Mouse (Mus musculus) T-helper 17 cell (primary cell): Measurements from ENCODE around the gene Top2a.

ENCODE experiments used
- in situ Hi-C, 2 experiments: fragments of 300-600 bp; cut with MboI, MseI; formaldehyde crosslinking; loops; 1 replicate in 1 of 2; 2 replicates in 1 of 2; pipeline ENCODE4 v1.15.1; 2025; ENCODE audit warnings: high pct_unique_total_duplicates in 2 of 2

Top2a gene

GRCm38 (mm10) chr11:99041051-99041729 lies 17.2 kb upstream of the Top2a start, which contains the start of gene Igfbp4:
Gene Igfbp4 (plus strand): TSS chr11:99041244.
- in situ Hi-C loops = loop anchor here (5.0 kb wide), 2 partner anchors 81 to 106 kb away; no protein-coding TSS in a partner anchor

GRCm38 (mm10) chr11:99040346-99040974 lies 16.5 kb upstream of the Top2a start:
- in situ Hi-C loops = loop anchor here (5.0 kb wide), 2 partner anchors 82 to 107 kb away; no protein-coding TSS in a partner anchor

GRCm38 (mm10) chr11:99039782-99040181 lies 15.8 kb upstream of the Top2a start:
- in situ Hi-C loops = loop anchor here (5.0 kb wide), 2 partner anchors 83 to 108 kb away; no protein-coding TSS in a partner anchor

- in situ Hi-C loops = no loop called here
Measured at GRCm38 (mm10) chr11:99036254-99036653, 12.3 kb upstream of the Top2a start.

DNA sequence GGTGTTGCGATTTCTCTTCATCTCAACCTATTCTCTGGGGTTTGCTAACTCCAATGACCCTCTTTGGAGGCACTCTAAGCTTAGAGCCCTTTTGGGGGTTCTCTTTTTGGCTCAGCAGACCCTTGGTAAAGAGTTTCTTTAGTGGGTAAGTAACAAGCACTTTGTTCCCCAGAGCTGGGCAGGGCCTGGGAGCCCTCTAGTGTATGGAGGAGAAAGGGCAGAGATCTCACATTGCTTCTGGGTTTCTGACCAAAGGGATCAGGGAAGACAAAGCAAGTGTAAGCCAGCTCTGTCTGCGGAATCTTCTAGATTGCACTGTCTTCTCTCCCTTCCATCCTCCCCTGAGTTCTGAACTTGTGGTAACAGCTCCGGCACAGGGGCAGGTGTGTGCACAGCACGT lies 11.4 kb upstream of the Top2a start:
- in situ Hi-C loops = no loop called here

GRCm38 (mm10) chr11:99026899-99027440 lies 3.0 kb upstream of the Top2a start:
- in situ Hi-C loops = no loop called here

- in situ Hi-C loops = no loop called here
Measured at GRCm38 (mm10) chr11:99025878-99026277, 1.9 kb upstream of the Top2a start.

GRCm38 (mm10) chr11:99024468-99025134 lies 612 bp upstream of the Top2a start:
- in situ Hi-C loops = loop anchor here (5.0 to 25.0 kb wide), 3 partner anchors 123 to 1862 kb away; partner anchors contain the start of genes Cdk12 (in 1 of the 2) and Tbkbp1 (in 1 of the 2)

DNA sequence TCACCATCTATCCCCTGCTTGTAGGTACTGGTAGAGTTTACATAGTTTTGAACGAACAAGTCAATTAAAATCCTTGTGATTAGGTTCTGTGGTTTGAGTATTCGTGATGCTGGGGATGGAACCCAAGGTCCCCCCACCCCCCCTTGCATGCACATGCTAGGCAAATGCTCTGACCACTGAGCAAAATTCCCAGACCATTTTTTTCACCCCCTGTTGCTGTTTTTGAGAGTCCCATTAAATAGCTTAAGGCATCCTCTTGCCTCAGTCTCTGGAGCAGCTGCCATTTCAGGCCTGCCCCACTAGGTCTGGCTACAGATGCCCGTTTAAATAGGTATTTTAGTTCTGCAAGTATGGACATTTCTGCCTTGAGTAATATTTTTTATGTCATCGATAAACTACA lies 895 bp downstream of the Top2a start:
- in situ Hi-C loops = loop anchor here (5.0 to 25.0 kb wide), 3 partner anchors 124 to 1861 kb away; partner anchors contain the start of genes Cdk12 (in 1 of the 2) and Tbkbp1 (in 1 of the 2)

DNA sequence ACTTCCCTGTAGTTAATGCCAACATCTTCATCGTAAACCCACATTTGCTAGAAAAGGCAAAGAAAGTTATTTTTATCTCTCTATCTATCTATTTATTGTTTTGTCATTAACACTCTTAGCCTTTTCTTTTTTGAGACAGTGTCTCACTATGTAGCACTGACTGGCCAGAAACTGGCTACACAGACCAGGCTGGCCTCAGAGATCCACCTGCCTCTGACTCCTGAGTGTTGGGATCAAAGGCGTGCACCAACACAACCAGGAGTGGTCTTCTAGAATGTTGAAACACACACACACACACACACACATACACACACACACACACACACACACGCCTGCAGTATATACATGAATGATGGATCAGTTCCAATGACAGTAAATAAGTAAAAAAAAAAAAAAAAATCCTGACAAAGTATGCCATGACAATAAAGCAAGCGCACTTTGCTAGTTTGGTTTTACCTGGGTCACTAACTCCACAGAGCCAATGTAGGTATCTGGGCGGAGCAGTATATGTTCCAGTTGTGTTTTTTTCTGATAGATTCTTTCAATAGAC lies 1.5 kb downstream of the Top2a start:
- in situ Hi-C loops = loop anchor here (5.0 to 25.0 kb wide), 3 partner anchors 125 to 1860 kb away; partner anchors contain the start of genes Cdk12 (in 1 of the 2) and Tbkbp1 (in 1 of the 2)

DNA sequence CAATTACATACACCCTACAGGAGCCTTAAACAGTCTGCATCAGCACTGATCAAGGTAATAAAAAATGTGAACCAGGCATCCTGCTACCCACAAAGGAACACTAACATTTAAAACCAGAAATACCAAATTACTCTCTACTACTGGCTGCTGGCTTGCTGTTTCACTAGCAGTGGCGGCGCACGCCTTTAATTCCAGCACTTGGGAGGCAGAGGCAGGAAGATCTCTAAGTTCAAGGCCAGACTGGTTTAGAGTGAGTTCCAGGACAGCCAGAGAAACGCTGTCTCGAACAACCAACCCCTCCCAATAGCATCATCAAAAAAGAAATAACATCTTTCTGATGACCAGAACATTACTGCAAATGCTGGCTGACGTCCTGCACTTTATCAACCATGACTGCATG lies 4.1 kb downstream of the Top2a start:
- in situ Hi-C loops = loop anchor here (5.0 to 25.0 kb wide), 3 partner anchors 127 to 1858 kb away; partner anchors contain the start of genes Cdk12 (in 1 of the 2) and Tbkbp1 (in 1 of the 2)

DNA sequence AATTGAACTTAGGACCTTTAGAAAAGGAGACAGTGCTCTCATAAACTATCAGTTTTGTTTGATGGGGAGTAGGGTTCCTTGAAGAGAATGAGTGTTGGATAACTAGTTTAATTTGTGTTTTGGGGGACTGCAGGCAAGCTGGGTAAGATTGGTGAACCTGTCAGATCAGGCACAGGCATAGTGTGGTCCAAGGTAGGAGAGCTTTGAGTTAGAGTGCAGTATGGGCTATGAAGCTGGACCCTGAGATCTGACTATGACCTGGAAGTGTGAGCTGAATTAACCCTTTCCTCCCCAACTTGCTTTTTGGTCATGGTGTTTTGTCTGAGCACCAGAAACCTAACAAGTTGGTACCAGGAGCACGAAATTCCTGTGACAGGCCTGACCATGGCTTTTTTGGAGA lies 10.1 kb downstream of the Top2a start:
- in situ Hi-C loops = loop anchor here (25.0 kb wide), 2 partner anchors 802 to 1852 kb away; partner anchors contain the start of genes Cdk12 (in 1 of the 2) and Tbkbp1 (in 1 of the 2)

DNA sequence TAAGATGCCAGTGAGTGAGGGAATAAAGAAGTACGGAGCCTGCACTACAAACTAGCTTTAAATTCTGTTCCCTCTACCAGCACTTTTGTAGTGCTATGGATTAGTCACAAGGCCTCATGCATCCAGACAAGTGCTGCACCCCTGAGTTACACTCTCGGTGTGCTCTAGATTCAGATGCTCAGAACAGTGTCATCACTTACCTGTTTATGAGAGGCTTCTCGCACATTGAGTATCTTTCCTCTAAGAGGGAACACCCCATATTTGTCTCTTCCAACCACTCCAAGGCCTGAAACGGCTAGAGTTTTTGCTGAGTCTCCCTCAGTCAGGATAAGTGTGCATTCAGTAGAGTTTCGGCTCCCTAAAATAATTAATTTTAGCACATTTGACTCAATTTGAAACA lies 13.3 kb downstream of the Top2a start:
- in situ Hi-C loops = loop anchor here (25.0 kb wide), 2 partner anchors 798 to 1848 kb away; partner anchors contain the start of genes Cdk12 (in 1 of the 2) and Tbkbp1 (in 1 of the 2)

GRCm38 (mm10) chr11:99010124-99010523 lies 13.9 kb downstream of the Top2a start:
- in situ Hi-C loops = loop anchor here (25.0 kb wide), 2 partner anchors 798 to 1848 kb away; partner anchors contain the start of genes Cdk12 (in 1 of the 2) and Tbkbp1 (in 1 of the 2)

DNA sequence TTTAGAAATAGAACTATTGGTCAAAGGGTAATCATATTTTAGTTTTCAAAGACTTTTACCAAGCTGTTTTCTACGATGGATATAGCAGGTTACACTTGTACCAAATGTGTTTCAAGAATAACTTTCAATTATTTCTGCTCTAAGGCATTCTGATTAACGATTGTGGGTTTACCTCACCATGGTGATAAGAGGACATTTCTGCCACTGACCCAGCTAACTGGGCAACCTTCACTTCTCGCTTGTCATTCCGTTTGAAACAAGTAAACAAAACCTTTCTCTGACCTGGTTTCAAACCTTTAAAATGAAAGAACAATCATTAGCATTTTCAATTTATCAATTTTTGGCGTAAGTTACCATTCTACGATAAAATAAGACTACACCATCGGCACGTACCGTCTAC lies 17.2 kb downstream of the Top2a start:
- in situ Hi-C loops = loop anchor here (5.0 to 25.0 kb wide), 6 partner anchors 184 to 1844 kb away; partner anchors contain the start of genes Cdk12 (in 1 of the 2) and Tbkbp1 (in 1 of the 2)

GRCm38 (mm10) chr11:98999243-98999642 lies 24.7 kb downstream of the Top2a start:
- in situ Hi-C loops = loop anchor here in 1 of 2 experiments (10.0 kb wide), 1 partner anchor 1506 kb away; no protein-coding TSS in a partner anchor

GRCm38 (mm10) chr11:98998776-98999175 lies 25.2 kb downstream of the Top2a start:
- in situ Hi-C loops = loop anchor here in 1 of 2 experiments (10.0 kb wide), 1 partner anchor 1506 kb away; no protein-coding TSS in a partner anchor

DNA sequence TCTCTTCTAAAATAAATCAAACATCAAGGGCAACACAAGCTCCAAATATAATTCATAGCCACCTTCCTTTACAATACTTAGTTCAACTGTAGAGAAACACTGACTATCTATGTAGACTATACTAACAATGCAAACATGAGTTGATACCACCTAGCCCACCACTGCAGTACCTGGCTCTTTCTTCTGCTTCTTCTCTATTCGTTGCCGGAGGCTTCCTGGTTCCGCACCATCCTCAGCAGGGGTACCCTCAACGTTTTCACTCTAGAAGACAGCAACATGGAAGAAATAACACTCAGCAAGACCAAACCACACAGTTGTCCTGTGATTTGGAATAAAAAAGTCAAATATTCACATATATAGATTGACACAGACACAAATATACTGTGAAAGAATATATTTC lies 26.3 kb downstream of the Top2a start:
- in situ Hi-C loops = loop anchor here in 1 of 2 experiments (10.0 kb wide), 1 partner anchor 1507 kb away; no protein-coding TSS in a partner anchor

DNA sequence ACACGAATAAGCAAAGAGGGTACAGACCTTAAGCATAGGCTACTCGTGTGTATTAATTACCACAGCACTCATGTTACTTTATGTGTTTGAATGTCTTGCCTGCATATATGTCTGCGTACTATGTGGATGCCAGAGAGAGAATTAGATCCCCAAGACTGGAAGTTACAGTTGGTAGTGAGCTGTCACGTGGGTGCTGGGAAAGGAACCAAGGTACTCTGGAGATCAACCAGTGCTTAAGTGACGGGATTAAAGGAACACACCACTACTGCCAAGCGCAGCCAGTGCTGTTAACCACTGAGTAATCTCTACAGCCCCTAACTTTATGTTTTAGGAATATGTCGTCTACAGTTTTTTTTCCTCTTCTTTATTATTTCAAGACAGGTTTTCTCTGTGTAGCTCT lies 28.0 kb downstream of the Top2a start:
- in situ Hi-C loops = loop anchor here in 1 of 2 experiments (10.0 kb wide), 1 partner anchor 1509 kb away; no protein-coding TSS in a partner anchor

- in situ Hi-C loops = loop anchor here in 1 of 2 experiments (10.0 kb wide), 1 partner anchor 1514 kb away; no protein-coding TSS in a partner anchor
Measured at GRCm38 (mm10) chr11:98990866-98991265, 33.1 kb downstream of the Top2a start.
